Mouse (Mus musculus): ENCODE measurements around the gene Rnaseh2a. TPM values are rescaled to one million over a fixed set of nuclear protein-coding genes. Genes with fewer than 3 reads are reported as not detected.
"Not testable (repeated sequence)": the region's sequence is repeated elsewhere in the genome, so short reads cannot be mapped to it uniquely, and the experiment has no call there.

Gene Rnaseh2a
- polyA plus RNA-seq, 1 experiment from 2014 or later: 137 TPM

- H3K9me3 ChIP-seq: 0 out of 2 replicates have a peak, but pooled peaks cover 5% of the 10 kb centered on the region
- H3K4me1 ChIP-seq (replicated peaks): peaks cover 35% of the 10 kb centered on the region
- 21% methylated on average over 27 of the region's 27 CpGs for WGBS
- H3K36me3 ChIP-seq: peaks cover 33% of the 10 kb centered on the region
- DNase-seq (ENCODE audit: low spot score): no peak
- 0 out of 2 replicates have a peak overlapping the region, but pooled peaks have one; percentile 13 for H3K27ac ChIP-seq
- H3K4me3 ChIP-seq: peak overlapping the region; percentile 48
- H3K27me3 ChIP-seq (ENCODE audit: insufficient read depth, poor library complexity, severe bottlenecking): peaks cover 87% of the 10 kb centered on the region
Observed at GRCm38 (mm10) chr8:84912391-84912790, 57.2 kb downstream of the Rnaseh2a start.

GRCm38 (mm10) chr8:84911854-84912253, 57.7 kb downstream of the Rnaseh2a start:
- Histone ChIP-seq H3K36me3 (peaks cover 30% of the 10 kb centered on the region), H3K4me3 (peak overlapping the region; percentile 48; the same call in 1 of the 2 replicates), H3K27ac (no peak overlapping the region), H3K27me3 (ENCODE audit: insufficient read depth, poor library complexity, severe bottlenecking) (peaks cover 81% of the 10 kb centered on the region), H3K9me3 (0 out of 2 replicates have a peak, but pooled peaks cover 5% of the 10 kb centered on the region), H3K4me1 (replicated peaks) (peaks cover 35% of the 10 kb centered on the region)
- WGBS: 80% methylated on average over 9 of the region's 9 CpGs
- DNase-seq (ENCODE audit: low spot score): no peak

- Histone ChIP-seq H3K27me3 (ENCODE audit: insufficient read depth, poor library complexity, severe bottlenecking) (peaks cover 71% of the 10 kb centered on the region), H3K4me1 (replicated peaks) (peaks cover 35% of the 10 kb centered on the region), H3K4me3 (no peak overlapping the region), H3K27ac (no peak overlapping the region), H3K36me3 (peaks cover 20% of the 10 kb centered on the region), H3K9me3 (0 out of 2 replicates have a peak, but pooled peaks cover 5% of the 10 kb centered on the region)
- no peak for DNase-seq (ENCODE audit: low spot score)
- 85% methylated on average over 6 of the region's 6 CpGs for WGBS
Observed at GRCm38 (mm10) chr8:84910551-84910950, 59.0 kb downstream of the Rnaseh2a start.

GRCm38 (mm10) chr8:84909949-84910348, 59.6 kb downstream of the Rnaseh2a start:
- peaks cover 15% of the 10 kb centered on the region; the same call in 1 of the 2 replicates for H3K36me3 ChIP-seq
- 78% methylated on average over 5 of the region's 5 CpGs for WGBS
- H3K4me1 ChIP-seq (replicated peaks): peaks cover 35% of the 10 kb centered on the region
- DNase-seq (ENCODE audit: low spot score): no peak
- no peak overlapping the region for H3K4me3 ChIP-seq
- H3K27me3 ChIP-seq (ENCODE audit: insufficient read depth, poor library complexity, severe bottlenecking): peaks cover 71% of the 10 kb centered on the region
- no peak overlapping the region for H3K27ac ChIP-seq
- H3K9me3 ChIP-seq: 0 out of 2 replicates have a peak, but pooled peaks cover 5% of the 10 kb centered on the region

GRCm38 (mm10) chr8:84909162-84909767, 60.3 kb downstream of the Rnaseh2a start:
- H3K27ac ChIP-seq: peak overlapping the region; percentile 83; the same call in 1 of the 2 replicates
- peaks cover 15% of the 10 kb centered on the region; the same call in 1 of the 2 replicates for H3K36me3 ChIP-seq
- no peak for DNase-seq (ENCODE audit: low spot score)
- H3K9me3 ChIP-seq: 0 out of 2 replicates have a peak, but pooled peaks cover 4% of the 10 kb centered on the region
- peaks cover 71% of the 10 kb centered on the region for H3K27me3 ChIP-seq (ENCODE audit: insufficient read depth, poor library complexity, severe bottlenecking)
- H3K4me3 ChIP-seq: peak overlapping the region; percentile 62
- H3K4me1 ChIP-seq (replicated peaks): peaks cover 35% of the 10 kb centered on the region
- WGBS: 49% methylated on average over 20 of the region's 20 CpGs

- Histone ChIP-seq H3K4me1 (replicated peaks) (peaks cover 33% of the 10 kb centered on the region), H3K27me3 (ENCODE audit: insufficient read depth, poor library complexity, severe bottlenecking) (peaks cover 69% of the 10 kb centered on the region), H3K4me3 (peak within 1 kb of the TSS; percentile 62), H3K36me3 (peaks cover 15% of the 10 kb centered on the region; the same call in 1 of the 2 replicates), H3K27ac (peak within 1 kb of the TSS; percentile 83), H3K9me3 (no peaks in the 10 kb centered on the region)
- WGBS: 2% methylated on average over 45 of the region's 45 CpGs
- DNase-seq (ENCODE audit: low spot score): peak; percentile 95
Observed at GRCm38 (mm10) chr8:84908421-84909161, 61.0 kb downstream of the Rnaseh2a start, which contains the start of gene Dnase2a. Gene Dnase2a, plus strand, starts transcription at chr8:84908560.

GRCm38 (mm10) chr8:84907979-84908378, 61.6 kb downstream of the Rnaseh2a start:
- peaks cover 15% of the 10 kb centered on the region; the same call in 1 of the 2 replicates for H3K36me3 ChIP-seq
- H3K27ac ChIP-seq: peak overlapping the region; percentile 83
- not testable (repeated sequence) for H3K9me3 ChIP-seq
- H3K27me3 ChIP-seq (ENCODE audit: insufficient read depth, poor library complexity, severe bottlenecking): peaks cover 67% of the 10 kb centered on the region
- 32% methylated on average over 7 of the region's 7 CpGs for WGBS
- peak overlapping the region; percentile 62 for H3K4me3 ChIP-seq
- H3K4me1 ChIP-seq (replicated peaks): peaks cover 33% of the 10 kb centered on the region
- DNase-seq (ENCODE audit: low spot score): peak; percentile 23

- Histone ChIP-seq H3K9me3 (no peaks in the 10 kb centered on the region), H3K4me3 (no peak overlapping the region), H3K27ac (no peak overlapping the region), H3K27me3 (ENCODE audit: insufficient read depth, poor library complexity, severe bottlenecking) (peaks cover 63% of the 10 kb centered on the region), H3K36me3 (peaks cover 11% of the 10 kb centered on the region; the same call in 1 of the 2 replicates), H3K4me1 (replicated peaks) (peaks cover 33% of the 10 kb centered on the region)
- WGBS: 84% methylated on average over 8 of the region's 8 CpGs
- no peak for DNase-seq (ENCODE audit: low spot score)
Observed at GRCm38 (mm10) chr8:84907493-84907892, 62.1 kb downstream of the Rnaseh2a start.

GRCm38 (mm10) chr8:84907037-84907436, 62.5 kb downstream of the Rnaseh2a start:
- H3K27me3 ChIP-seq (ENCODE audit: insufficient read depth, poor library complexity, severe bottlenecking): peaks cover 63% of the 10 kb centered on the region
- H3K4me3 ChIP-seq: no peak overlapping the region
- peaks cover 7% of the 10 kb centered on the region; the same call in 1 of the 2 replicates for H3K36me3 ChIP-seq
- DNase-seq (ENCODE audit: low spot score): no peak
- 92% methylated on average over 9 of the region's 9 CpGs for WGBS
- H3K27ac ChIP-seq: no peak overlapping the region
- H3K4me1 ChIP-seq (replicated peaks): peaks cover 32% of the 10 kb centered on the region
- no peaks in the 10 kb centered on the region for H3K9me3 ChIP-seq

Other genes starting within 250 kb of the Rnaseh2a start
- gene G430095P16Rik, start 246.8 kb downstream of the Rnaseh2a start, polyA plus RNA-seq (2016; fragmentation: Nextera tagmentation; extraction: Ambion mirVana): 0.54 and 1.9 TPM in 2 replicates
- 0.07 and 0.29 TPM in 2 replicates for gene Nfix, start 169.4 kb downstream of the Rnaseh2a start, polyA plus RNA-seq (2016; fragmentation: Nextera tagmentation; extraction: Ambion mirVana)
- gene Dand5, start 146.9 kb downstream of the Rnaseh2a start, polyA plus RNA-seq (2016; fragmentation: Nextera tagmentation; extraction: Ambion mirVana): 3.8 and 5.5 TPM in 2 replicates
- 43.7 and 45.8 TPM in 2 replicates for gene Gadd45gip1, start 138.2 kb downstream of the Rnaseh2a start, polyA plus RNA-seq (2016; fragmentation: Nextera tagmentation; extraction: Ambion mirVana)
- 115 TPM in 2 replicates for gene Rad23a, start 129.1 kb downstream of the Rnaseh2a start, polyA plus RNA-seq (2016; fragmentation: Nextera tagmentation; extraction: Ambion mirVana)
- gene Calr, start 122.8 kb downstream of the Rnaseh2a start, polyA plus RNA-seq (2016; fragmentation: Nextera tagmentation; extraction: Ambion mirVana): 783 and 812 TPM in 2 replicates
- 129 and 134 TPM in 2 replicates for gene Farsa, start 112.8 kb downstream of the Rnaseh2a start, polyA plus RNA-seq (2016; fragmentation: Nextera tagmentation; extraction: Ambion mirVana)
- 61.5 and 67.1 TPM in 2 replicates for gene Syce2, start 97.7 kb downstream of the Rnaseh2a start, polyA plus RNA-seq (2016; fragmentation: Nextera tagmentation; extraction: Ambion mirVana)
- gene Gcdh, start 75.8 kb downstream of the Rnaseh2a start, polyA plus RNA-seq (2016; fragmentation: Nextera tagmentation; extraction: Ambion mirVana): 35.5 and 43.4 TPM in 2 replicates
- gene Klf1, start 67.8 kb downstream of the Rnaseh2a start, polyA plus RNA-seq (2016; fragmentation: Nextera tagmentation; extraction: Ambion mirVana): 18.2 and 21.5 TPM in 2 replicates
- gene Dnase2a, start 61.2 kb downstream of the Rnaseh2a start, polyA plus RNA-seq (2016; fragmentation: Nextera tagmentation; extraction: Ambion mirVana): 5.8 and 6.6 TPM in 2 replicates
- 5.0 and 12.7 TPM in 2 replicates for gene Mast1, start 32.4 kb downstream of the Rnaseh2a start, polyA plus RNA-seq (2016; fragmentation: Nextera tagmentation; extraction: Ambion mirVana)
- 0.55 and 0.88 TPM in 2 replicates for gene Rtbdn, start 22.8 kb downstream of the Rnaseh2a start, polyA plus RNA-seq (2016; fragmentation: Nextera tagmentation; extraction: Ambion mirVana)
- not detected in 2 replicates for gene Gm49661, start 334 bp downstream of the Rnaseh2a start, polyA plus RNA-seq (2016; fragmentation: Nextera tagmentation; extraction: Ambion mirVana)
- 1,241 and 1,456 TPM in 2 replicates for gene Prdx2, start 180 bp downstream of the Rnaseh2a start, polyA plus RNA-seq (2016; fragmentation: Nextera tagmentation; extraction: Ambion mirVana)
- gene Junb, start 9.0 kb upstream of the Rnaseh2a start, polyA plus RNA-seq (2016; fragmentation: Nextera tagmentation; extraction: Ambion mirVana): 6.5 and 8.7 TPM in 2 replicates
- gene Hook2, start 20.8 kb upstream of the Rnaseh2a start, polyA plus RNA-seq (2016; fragmentation: Nextera tagmentation; extraction: Ambion mirVana): 14.5 and 16.8 TPM in 2 replicates
- not detected in 2 replicates for gene Best2, start 44.8 kb upstream of the Rnaseh2a start, polyA plus RNA-seq (2016; fragmentation: Nextera tagmentation; extraction: Ambion mirVana)
- 162 and 176 TPM in 2 replicates for gene Asna1, start 55.5 kb upstream of the Rnaseh2a start, polyA plus RNA-seq (2016; fragmentation: Nextera tagmentation; extraction: Ambion mirVana)
- 149 and 164 TPM in 2 replicates for gene Trir, start 57.1 kb upstream of the Rnaseh2a start, polyA plus RNA-seq (2016; fragmentation: Nextera tagmentation; extraction: Ambion mirVana)
- 27.4 and 28.4 TPM in 2 replicates for gene Tnpo2, start 67.1 kb upstream of the Rnaseh2a start, polyA plus RNA-seq (2016; fragmentation: Nextera tagmentation; extraction: Ambion mirVana)
- 28.0 and 33.4 TPM in 2 replicates for gene Fbxw9, start 90.3 kb upstream of the Rnaseh2a start, polyA plus RNA-seq (2016; fragmentation: Nextera tagmentation; extraction: Ambion mirVana)
- 0.86 and 1.0 TPM in 2 replicates for gene Gm5741, start 98.2 kb upstream of the Rnaseh2a start, polyA plus RNA-seq (2016; fragmentation: Nextera tagmentation; extraction: Ambion mirVana)
- gene Dhps, start 102.0 kb upstream of the Rnaseh2a start, polyA plus RNA-seq (2016; fragmentation: Nextera tagmentation; extraction: Ambion mirVana): 73.7 and 75.2 TPM in 2 replicates
- gene Wdr83os, start 111.0 kb upstream of the Rnaseh2a start, polyA plus RNA-seq (2016; fragmentation: Nextera tagmentation; extraction: Ambion mirVana): 134 and 136 TPM in 2 replicates
- gene Wdr83, start 111.5 kb upstream of the Rnaseh2a start, polyA plus RNA-seq (2016; fragmentation: Nextera tagmentation; extraction: Ambion mirVana): 63.4 TPM in 2 replicates
- 19.8 and 23.1 TPM in 2 replicates for gene Man2b1, start 113.5 kb upstream of the Rnaseh2a start, polyA plus RNA-seq (2016; fragmentation: Nextera tagmentation; extraction: Ambion mirVana)
- 0.81 and 1.7 TPM in 2 replicates for gene Zfp791, start 153.3 kb upstream of the Rnaseh2a start, polyA plus RNA-seq (2016; fragmentation: Nextera tagmentation; extraction: Ambion mirVana)
- gene Cks1brt, start 182.2 kb upstream of the Rnaseh2a start, polyA plus RNA-seq (2016; fragmentation: Nextera tagmentation; extraction: Ambion mirVana): not detected in 2 replicates